Mouse (Mus musculus): ENCODE results near the gene Man1b1.

GRCm38 (mm10) chr2:25310180-25310579 lies 22.0 kb upstream of the Man1b1 start:
- TF ChIP-seq CTCF (IDR thresholded peaks at IDR 0.05; ENCODE audit: borderline replicate concordance, insufficient read depth, low read length) (no peak), POLR2A (IDR thresholded peaks at IDR 0.05; ENCODE audit: low read depth, low read length) (no peak)
